Mouse (Mus musculus): ENCODE measurements around the gene Gpr156. TPM values are rescaled to one million over a fixed set of nuclear protein-coding genes. Genes with fewer than 3 reads are reported as not detected.

Gene Gpr156
- total RNA-seq, 1 experiment = 0.22 TPM

- Histone ChIP-seq H3K4me1 (ENCODE audit: control insufficient read depth in 2 of 2, insufficient read depth in 2 of 2, low read length in 2 of 2, poor library complexity in 1 of 2) (no peaks in the 10 kb centered on the region), H3K4me3 (ENCODE audit: insufficient read depth in 1 of 2, low read depth in 1 of 2, low read length in 2 of 2, poor library complexity in 1 of 2, severe bottlenecking in 1 of 2) (no peak overlapping the region), H3K9ac (ENCODE audit: insufficient read depth, low read depth, low read length, poor library complexity, severe bottlenecking) (no peak overlapping the region), H3K36me3 (ENCODE audit: control insufficient read depth, insufficient read depth, low read length, poor library complexity, severe bottlenecking) (peaks cover 21% of the 10 kb centered on the region), H3K9me3 (ENCODE audit: control insufficient read depth, insufficient read depth, low read depth, low read length) (no peaks in the 10 kb centered on the region), H3K27ac (ENCODE audit: insufficient read depth, low read depth, low read length, poor library complexity, severe bottlenecking) (no peak overlapping the region)
- DNase-seq (ENCODE audit: low read depth, low spot score) = no peak
- in situ Hi-C loops (cut with MboI; ENCODE audit: low sequenced_read_pairs in 2 of 2, unreplicated experiment in 2 of 2) = no loop called here
- no peak for TF ChIP-seq CHD2 (IDR thresholded peaks at IDR 0.05; ENCODE audit: low read depth, low read length)
- no peak for TF ChIP-seq HCFC1 (IDR thresholded peaks at IDR 0.05; ENCODE audit: borderline replicate concordance, insufficient read depth, low read length)
- TF ChIP-seq ZNF384 (IDR thresholded peaks at IDR 0.05; ENCODE audit: low read depth, low read length) = no peak
- no peak for TF ChIP-seq MAFK (IDR thresholded peaks at IDR 0.05; ENCODE audit: insufficient read depth, low read depth, low read length)
- TF ChIP-seq ZC3H11A (IDR thresholded peaks at IDR 0.05; ENCODE audit: borderline replicate concordance, low read depth, low read length) = no peak
These were observed 37.3 kb upstream of the Gpr156 start for GRCm38 (mm10) chr16:37878951-37879505.

GRCm38 (mm10) chr16:37879750-37880419, 36.4 kb upstream of the Gpr156 start:
- Histone ChIP-seq H3K4me1 (ENCODE audit: control insufficient read depth in 2 of 2, insufficient read depth in 2 of 2, low read length in 2 of 2, poor library complexity in 1 of 2) (no peaks in the 10 kb centered on the region), H3K36me3 (ENCODE audit: control insufficient read depth, insufficient read depth, low read length, poor library complexity, severe bottlenecking) (peaks cover 21% of the 10 kb centered on the region), H3K27ac (ENCODE audit: insufficient read depth, low read depth, low read length, poor library complexity, severe bottlenecking) (no peak overlapping the region), H3K9me3 (ENCODE audit: control insufficient read depth, insufficient read depth, low read depth, low read length) (no peaks in the 10 kb centered on the region), H3K4me3 (ENCODE audit: insufficient read depth in 1 of 2, low read depth in 1 of 2, low read length in 2 of 2, poor library complexity in 1 of 2, severe bottlenecking in 1 of 2) (no peak overlapping the region), H3K9ac (ENCODE audit: insufficient read depth, low read depth, low read length, poor library complexity, severe bottlenecking) (no peak overlapping the region)
- TF ChIP-seq MAFK (IDR thresholded peaks at IDR 0.05; ENCODE audit: insufficient read depth, low read depth, low read length) (no peak), HCFC1 (IDR thresholded peaks at IDR 0.05; ENCODE audit: borderline replicate concordance, insufficient read depth, low read length) (no peak), CHD2 (IDR thresholded peaks at IDR 0.05; ENCODE audit: low read depth, low read length) (no peak), ZNF384 (IDR thresholded peaks at IDR 0.05; ENCODE audit: low read depth, low read length) (no peak), ZC3H11A (IDR thresholded peaks at IDR 0.05; ENCODE audit: borderline replicate concordance, low read depth, low read length) (no peak)
- no peak for DNase-seq (ENCODE audit: low read depth, low spot score)
- in situ Hi-C loops (cut with MboI; ENCODE audit: low sequenced_read_pairs in 2 of 2, unreplicated experiment in 2 of 2) = no loop called here

- no peak for DNase-seq (ENCODE audit: low read depth, low spot score)
- H3K27ac ChIP-seq (ENCODE audit: insufficient read depth, low read depth, low read length, poor library complexity, severe bottlenecking) = no peak overlapping the region
- no peak overlapping the region for H3K4me3 ChIP-seq (ENCODE audit: insufficient read depth in 1 of 2, low read depth in 1 of 2, low read length in 2 of 2, poor library complexity in 1 of 2, severe bottlenecking in 1 of 2)
- H3K4me1 ChIP-seq (ENCODE audit: control insufficient read depth in 2 of 2, insufficient read depth in 2 of 2, low read length in 2 of 2, poor library complexity in 1 of 2) = no peaks in the 10 kb centered on the region
- TF ChIP-seq CHD2 (IDR thresholded peaks at IDR 0.05; ENCODE audit: low read depth, low read length) = no peak
- no peak for TF ChIP-seq MAFK (IDR thresholded peaks at IDR 0.05; ENCODE audit: insufficient read depth, low read depth, low read length)
- TF ChIP-seq ZC3H11A (IDR thresholded peaks at IDR 0.05; ENCODE audit: borderline replicate concordance, low read depth, low read length) = no peak
- TF ChIP-seq HCFC1 (IDR thresholded peaks at IDR 0.05; ENCODE audit: borderline replicate concordance, insufficient read depth, low read length) = no peak
- TF ChIP-seq ZNF384 (IDR thresholded peaks at IDR 0.05; ENCODE audit: low read depth, low read length) = no peak
- in situ Hi-C loops (cut with MboI; ENCODE audit: low sequenced_read_pairs in 2 of 2, unreplicated experiment in 2 of 2) = no loop called here
- H3K36me3 ChIP-seq (ENCODE audit: control insufficient read depth, insufficient read depth, low read length, poor library complexity, severe bottlenecking) = peaks cover 21% of the 10 kb centered on the region
- H3K9ac ChIP-seq (ENCODE audit: insufficient read depth, low read depth, low read length, poor library complexity, severe bottlenecking) = no peak overlapping the region
- no peaks in the 10 kb centered on the region for H3K9me3 ChIP-seq (ENCODE audit: control insufficient read depth, insufficient read depth, low read depth, low read length)
These were observed 35.1 kb upstream of the Gpr156 start for GRCm38 (mm10) chr16:37881168-37881567.

- Histone ChIP-seq H3K4me3 (ENCODE audit: insufficient read depth in 1 of 2, low read depth in 1 of 2, low read length in 2 of 2, poor library complexity in 1 of 2, severe bottlenecking in 1 of 2) (no peak overlapping the region), H3K27ac (ENCODE audit: insufficient read depth, low read depth, low read length, poor library complexity, severe bottlenecking) (no peak overlapping the region), H3K9ac (ENCODE audit: insufficient read depth, low read depth, low read length, poor library complexity, severe bottlenecking) (no peak overlapping the region), H3K36me3 (ENCODE audit: control insufficient read depth, insufficient read depth, low read length, poor library complexity, severe bottlenecking) (no peaks in the 10 kb centered on the region), H3K4me1 (ENCODE audit: control insufficient read depth in 2 of 2, insufficient read depth in 2 of 2, low read length in 2 of 2, poor library complexity in 1 of 2) (no peaks in the 10 kb centered on the region), H3K9me3 (ENCODE audit: control insufficient read depth, insufficient read depth, low read depth, low read length) (no peaks in the 10 kb centered on the region)
- no peak for DNase-seq (ENCODE audit: low read depth, low spot score)
- no peak for TF ChIP-seq ZNF384 (IDR thresholded peaks at IDR 0.05; ENCODE audit: low read depth, low read length)
- no peak for TF ChIP-seq MAFK (IDR thresholded peaks at IDR 0.05; ENCODE audit: insufficient read depth, low read depth, low read length)
- TF ChIP-seq ZC3H11A (IDR thresholded peaks at IDR 0.05; ENCODE audit: borderline replicate concordance, low read depth, low read length) = no peak
- TF ChIP-seq HCFC1 (IDR thresholded peaks at IDR 0.05; ENCODE audit: borderline replicate concordance, insufficient read depth, low read length) = no peak
- no peak for TF ChIP-seq CHD2 (IDR thresholded peaks at IDR 0.05; ENCODE audit: low read depth, low read length)
- in situ Hi-C loops (cut with MboI; ENCODE audit: low sequenced_read_pairs in 2 of 2, unreplicated experiment in 2 of 2) = no loop called here
These were observed 27.3 kb upstream of the Gpr156 start for GRCm38 (mm10) chr16:37888986-37889385.

Measured in ES-E14 (cell line).